Mouse (Mus musculus) kidney, adult 2 months (tissue): Measurements from ENCODE around the gene Rnf149.

ENCODE experiments used
- CTCF ChIP-seq: fragments of 200-500 bp; conservative IDR thresholded peaks from 2 replicates; pipeline ENCODE4 v1.5.1; 2011; ENCODE audit warnings: low read depth, mild to moderate bottlenecking, control low read depth, low read length, moderate library complexity, mixed read lengths; ENCODE audit not compliant: insufficient read depth, insufficient read length
- POLR2A ChIP-seq: fragments of 200-500 bp; IDR thresholded peaks from one replicate; pipeline ENCODE4 v1.6.1; 2011; ENCODE audit warnings: low read depth, low read length, control low read depth

GRCm38 (mm10) chr1:39590193-39590592 lies 13.0 kb upstream of the Rnf149 start:
- TF ChIP-seq CTCF (no peak), POLR2A (no peak)
